Mouse (Mus musculus): ENCODE results near the gene Cit.

DNA sequence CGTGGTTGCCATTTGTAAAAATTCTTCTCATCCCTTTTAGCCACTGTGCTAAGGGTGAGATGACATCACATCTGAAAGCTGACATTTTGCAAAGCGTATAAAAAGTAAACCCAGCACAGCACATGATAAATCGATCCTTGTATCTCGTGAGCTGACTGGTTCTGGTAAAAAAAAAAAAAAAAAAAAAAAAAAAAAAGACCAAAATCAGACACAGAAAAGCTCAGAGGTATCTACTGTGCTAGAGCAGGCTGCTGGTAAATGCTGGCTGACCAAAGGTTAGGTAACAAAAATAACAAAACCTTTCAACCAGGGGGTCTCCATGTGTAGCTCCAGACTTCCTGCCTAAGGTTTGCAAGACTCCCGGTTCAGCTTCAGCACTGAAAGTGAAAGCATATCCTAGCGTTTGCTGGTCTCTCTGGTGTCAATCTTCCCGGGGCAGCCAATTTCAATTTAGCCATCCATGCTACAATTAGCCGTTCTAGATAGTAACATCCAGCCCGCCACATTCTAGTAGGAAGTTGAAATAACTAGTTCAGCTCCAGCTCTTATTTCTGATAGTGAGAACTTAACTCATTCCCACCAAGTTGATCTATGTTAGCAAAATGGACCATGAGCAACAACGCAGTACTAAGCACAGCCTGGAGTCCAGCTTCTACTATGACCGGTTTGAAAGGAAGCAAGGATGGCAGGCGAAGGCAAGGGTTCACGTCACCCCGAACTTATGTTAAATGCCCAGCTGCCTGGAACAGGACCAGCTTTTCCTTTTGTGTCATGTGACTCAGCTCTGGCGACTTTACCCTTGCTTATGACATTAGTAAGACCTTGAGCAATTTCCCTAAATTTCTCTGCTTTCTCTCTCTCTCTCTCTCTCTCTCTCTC, 45.8 kb upstream of the Cit start:
- TF ChIP-seq POLR2A (IDR thresholded peaks at IDR 0.05; ENCODE audit: control insufficient read depth, low read depth, low read length) (no peak), CTCF (IDR thresholded peaks at IDR 0.05; ENCODE audit: control insufficient read depth, insufficient read depth, insufficient replicate concordance, low read depth, low read length) (no peak)

Data from testis, adult 2 months (tissue).